In genomic region chr16:95654204-95654611, GRCm38 (mm10) we compare ENCODE assay signal across 11 mouse cellular contexts. TPM values are rescaled to one million over a fixed set of nuclear protein-coding genes. Genes with fewer than 3 reads are reported as not detected.
DNase-seq lines count a peak whose midpoint lies in the region; ATAC-seq lines count a peak whose summit lies in the region.
"Had no signal": no experiment of that assay in that cellular context is flagged by ENCODE, and none has a peak within 500 bp of the region (broad histone marks: within the 10 kb centered on the region; RNA-seq: fewer than 3 reads in every experiment).

No protein-coding gene starts in this region.

- H3K27me3 ChIP-seq in neural tube, embryonic 13.5 days: no peaks in the 10 kb centered on the region
- H3K27me3 ChIP-seq in limb, embryonic 10.5 days (ENCODE audit: low read depth, poor library complexity, severe bottlenecking): no peaks in the 10 kb centered on the region

- H3K9me3 ChIP-seq in neural tube, embryonic 13.5 days: 0 out of 2 replicates have a peak, but pooled peaks cover 3% of the 10 kb centered on the region
- no peaks in the 10 kb centered on the region for H3K9me3 ChIP-seq in limb, embryonic 10.5 days (replicated peaks)
- H3K9me3 ChIP-seq: heart, embryonic 10.5 days had no signal

- 60% methylated on average over 15 of the region's 15 CpGs for WGBS in neural tube, embryonic 13.5 days
- WGBS in limb, embryonic 10.5 days: 88% methylated on average over 15 of the region's 15 CpGs

- H3K27ac ChIP-seq in neural tube, embryonic 13.5 days (replicated peaks): peak overlapping the region; percentile 90
- 0 out of 2 replicates have a peak overlapping the region, but pooled peaks have one; percentile 27 for H3K27ac ChIP-seq in limb, embryonic 10.5 days
- H3K27ac ChIP-seq: heart, embryonic 10.5 days had no signal

- no peaks in the 10 kb centered on the region for H3K36me3 ChIP-seq in neural tube, embryonic 13.5 days
- peaks cover 3% of the 10 kb centered on the region; the same call in 1 of the 2 replicates for H3K36me3 ChIP-seq in limb, embryonic 10.5 days
- H3K36me3 ChIP-seq: heart, embryonic 10.5 days had no signal

- peak; percentile 38 to 44 for DNase-seq in frontal cortex, postnatal 36 days (ENCODE audit: low spot score in 2 of 2)
- DNase-seq in frontal cortex, postnatal 14 days (ENCODE audit: low spot score in 2 of 2): no peak
- DNase-seq in neural tube, embryonic 10.5 days (ENCODE audit: extremely low spot score, low spot score): no peak
- DNase-seq in limb, embryonic 10.5 days (ENCODE audit: low spot score): no peak
- peak; percentile 23 for DNase-seq in right cerebral cortex, postnatal 25 days
- DNase-seq in adrenal gland, postnatal 36 days: no peak
- no peak for DNase-seq in layer of hippocampus, postnatal 10 days (ENCODE audit: low spot score in 2 of 2)
- DNase-seq: thymus, postnatal 36 days had no signal

- H3K9ac ChIP-seq in neural tube, embryonic 13.5 days: no peak overlapping the region

- peak; percentile 92 for ATAC-seq in neural tube, embryonic 13.5 days (ENCODE audit: low read depth)
- ATAC-seq: intestine, embryonic 16.5 days had no signal

- H3K4me2 ChIP-seq in neural tube, embryonic 13.5 days: peak overlapping the region; percentile 29

- H3K4me3 ChIP-seq in neural tube, embryonic 13.5 days: no peak overlapping the region
- no peak overlapping the region for H3K4me3 ChIP-seq in limb, embryonic 10.5 days
- H3K4me3 ChIP-seq: heart, embryonic 10.5 days had no signal

- 0 out of 2 replicates have a peak, but pooled peaks cover 6% of the 10 kb centered on the region for H3K4me1 ChIP-seq in neural tube, embryonic 13.5 days (replicated peaks)
- H3K4me1 ChIP-seq in limb, embryonic 10.5 days: peaks cover 13% of the 10 kb centered on the region
- H3K4me1 ChIP-seq: heart, embryonic 10.5 days had no signal

RNA-seq across cellular contexts. Expression of gene Ets2, which starts 47.7 kb away (rescaled TPM):
- polyA plus RNA-seq in neural tube, embryonic 13.5 days (2015; fragmentation: Nextera tagmentation; extraction: Ambion mirVana): 23.9 and 28.7 TPM in 2 replicates
- polyA plus RNA-seq in limb, embryonic 10.5 days (2016; fragmentation: Nextera tagmentation; extraction: Ambion mirVana): 110 and 119 TPM in 2 replicates
- 10 to 100 TPM; 43.1 to 57.4 TPM for total RNA-seq in adrenal gland, postnatal 36 days (2021)
- 10 to 100 TPM; 40.0 to 40.6 TPM for total RNA-seq in layer of hippocampus, postnatal 10 days (2021)

Comparison
In these comparisons a context has a peak if more than half of its experiments do, and no peak if none do; other contexts are left out.
1. DNase-seq: peak in frontal cortex, postnatal 36 days (2 of 2) and right cerebral cortex, postnatal 25 days (single experiment); none in frontal cortex, postnatal 14 days (0 of 2), neural tube, embryonic 10.5 days (single experiment), limb, embryonic 10.5 days (single experiment), adrenal gland, postnatal 36 days (0 of 2) and layer of hippocampus, postnatal 10 days (0 of 2).